Mouse (Mus musculus): Measurements from ENCODE around the gene Prr36. TPM values are rescaled to one million over a fixed set of nuclear protein-coding genes. Genes with fewer than 3 reads are reported as not detected.
"Not testable (repeated sequence)": the region's sequence is repeated elsewhere in the genome, so short reads cannot be mapped to it uniquely, and the experiment has no call there.

Gene Prr36
- 2.3 and 3.3 TPM in 2 replicates for polyA plus RNA-seq (2015; fragmentation: Nextera tagmentation; extraction: Ambion mirVana)

- Histone ChIP-seq H3K36me3 (no peaks in the 10 kb centered on the region), H3K27ac (no peak within 1 kb of the TSS), H3K27me3 (peaks cover 56% of the 10 kb centered on the region), H3K9ac (peak within 1 kb of the TSS; percentile 63), H3K4me2 (peak within 1 kb of the TSS; percentile 85), H3K9me3 (no peaks in the 10 kb centered on the region), H3K4me1 (peaks cover 34% of the 10 kb centered on the region), H3K4me3 (peak within 1 kb of the TSS; percentile 48)
- 2% methylated on average over 44 of the region's 44 CpGs for WGBS
- no peak for ATAC-seq (ENCODE audit: insufficient number of reproducible peaks, insufficient read depth, low FRiP score, low TSS enrichment, low read depth)
Observed at GRCm38 (mm10) chr8:4216791-4217621, at the start of gene Prr36. TSS of gene Prr36 (minus strand) at chr8:4217459.

- no peak overlapping the region for H3K27ac ChIP-seq
- no peak overlapping the region for H3K9ac ChIP-seq
- ATAC-seq (ENCODE audit: insufficient number of reproducible peaks, insufficient read depth, low FRiP score, low TSS enrichment, low read depth), result no peak
- H3K36me3 ChIP-seq, result peaks cover 99% of the 10 kb centered on the region
- no peak overlapping the region for H3K4me2 ChIP-seq
- H3K4me3 ChIP-seq, result no peak overlapping the region
- WGBS, result 89% methylated on average over 15 of the region's 15 CpGs
- no peaks in the 10 kb centered on the region for H3K27me3 ChIP-seq
- H3K4me1 ChIP-seq, result no peaks in the 10 kb centered on the region
- no peaks in the 10 kb centered on the region for H3K9me3 ChIP-seq
Observed at GRCm38 (mm10) chr8:4265160-4265914, 48.1 kb upstream of the Prr36 start.

GRCm38 (mm10) chr8:4263105-4263791, 46.0 kb upstream of the Prr36 start:
- Histone ChIP-seq H3K9me3 (no peaks in the 10 kb centered on the region), H3K36me3 (peaks cover 85% of the 10 kb centered on the region), H3K4me2 (no peak overlapping the region)

GRCm38 (mm10) chr8:4259805-4260170, 42.5 kb upstream of the Prr36 start:
- ATAC-seq (ENCODE audit: insufficient number of reproducible peaks, insufficient read depth, low FRiP score, low TSS enrichment, low read depth), result no peak
- H3K4me1 ChIP-seq, result peaks cover 26% of the 10 kb centered on the region
- H3K4me3 ChIP-seq, result peak overlapping the region; percentile 84; the same call in 1 of the 2 replicates
- 83% methylated on average over 4 of the region's 4 CpGs for WGBS
- H3K36me3 ChIP-seq, result peaks cover 77% of the 10 kb centered on the region
- peak overlapping the region; percentile 91 for H3K9ac ChIP-seq
- H3K27ac ChIP-seq, result peak overlapping the region; percentile 85
- peak overlapping the region; percentile 66; the same call in 1 of the 2 replicates for H3K4me2 ChIP-seq
- H3K27me3 ChIP-seq, result no peaks in the 10 kb centered on the region
- no peaks in the 10 kb centered on the region for H3K9me3 ChIP-seq

More at GRCm38 (mm10) chr8:4263105-4263791, 46.0 kb upstream of the Prr36 start:
- Histone ChIP-seq H3K4me1 (peaks cover 8% of the 10 kb centered on the region), H3K9ac (no peak overlapping the region), H3K4me3 (no peak overlapping the region), H3K27me3 (no peaks in the 10 kb centered on the region), H3K27ac (no peak overlapping the region)
- 83% methylated on average over 8 of the region's 8 CpGs for WGBS
- no peak for ATAC-seq (ENCODE audit: insufficient number of reproducible peaks, insufficient read depth, low FRiP score, low TSS enrichment, low read depth)

GRCm38 (mm10) chr8:4259125-4259804, 42.0 kb upstream of the Prr36 start, which contains the start of gene Ctxn1:
TSS of gene Ctxn1 (minus strand) at chr8:4259274.
- Histone ChIP-seq H3K27me3 (no peaks in the 10 kb centered on the region), H3K27ac (peak within 1 kb of the TSS; percentile 85), H3K4me2 (peak within 1 kb of the TSS; percentile 66), H3K9ac (peak within 1 kb of the TSS; percentile 91), H3K36me3 (peaks cover 77% of the 10 kb centered on the region), H3K4me1 (peaks cover 29% of the 10 kb centered on the region), H3K9me3 (no peaks in the 10 kb centered on the region), H3K4me3 (peak within 1 kb of the TSS; percentile 84)
- 3% methylated on average over 32 of the region's 33 CpGs for WGBS
- ATAC-seq (ENCODE audit: insufficient number of reproducible peaks, insufficient read depth, low FRiP score, low TSS enrichment, low read depth), result peak; percentile 92

GRCm38 (mm10) chr8:4258678-4259077, 41.4 kb upstream of the Prr36 start:
- ATAC-seq (ENCODE audit: insufficient number of reproducible peaks, insufficient read depth, low FRiP score, low TSS enrichment, low read depth), result peak; percentile 48
- peaks cover 72% of the 10 kb centered on the region for H3K36me3 ChIP-seq
- H3K9me3 ChIP-seq, result no peaks in the 10 kb centered on the region
- H3K4me2 ChIP-seq, result peak overlapping the region; percentile 66
- no peaks in the 10 kb centered on the region for H3K27me3 ChIP-seq
- peak overlapping the region; percentile 85 for H3K27ac ChIP-seq
- WGBS, result under 1% methylated on average over 32 of the region's 32 CpGs
- peaks cover 35% of the 10 kb centered on the region for H3K4me1 ChIP-seq
- peak overlapping the region; percentile 91 for H3K9ac ChIP-seq
- H3K4me3 ChIP-seq, result peak overlapping the region; percentile 84

GRCm38 (mm10) chr8:4258233-4258632, 41.0 kb upstream of the Prr36 start:
- Histone ChIP-seq H3K4me3 (peak overlapping the region; percentile 84), H3K27ac (peak overlapping the region; percentile 85), H3K36me3 (peaks cover 68% of the 10 kb centered on the region), H3K9me3 (no peaks in the 10 kb centered on the region), H3K4me2 (peak overlapping the region; percentile 66), H3K9ac (peak overlapping the region; percentile 91), H3K4me1 (peaks cover 37% of the 10 kb centered on the region), H3K27me3 (no peaks in the 10 kb centered on the region)
- WGBS, result 2% methylated on average over 35 of the region's 35 CpGs
- ATAC-seq (ENCODE audit: insufficient number of reproducible peaks, insufficient read depth, low FRiP score, low TSS enrichment, low read depth), result peak; percentile 37

GRCm38 (mm10) chr8:4257350-4257749, 40.1 kb upstream of the Prr36 start:
- H3K36me3 ChIP-seq, result peaks cover 59% of the 10 kb centered on the region
- H3K9me3 ChIP-seq, result no peaks in the 10 kb centered on the region
- H3K27me3 ChIP-seq, result no peaks in the 10 kb centered on the region
- peak overlapping the region; percentile 66 for H3K4me2 ChIP-seq
- H3K4me3 ChIP-seq, result peak overlapping the region; percentile 84; the same call in 1 of the 2 replicates
- H3K4me1 ChIP-seq, result peaks cover 41% of the 10 kb centered on the region
- H3K9ac ChIP-seq, result peak overlapping the region; percentile 91
- H3K27ac ChIP-seq, result no peak overlapping the region; the same call in 1 of the 2 replicates
- ATAC-seq (ENCODE audit: insufficient number of reproducible peaks, insufficient read depth, low FRiP score, low TSS enrichment, low read depth), result no peak
- WGBS, result 56% methylated on average over 4 of the region's 4 CpGs

GRCm38 (mm10) chr8:4256911-4257310, 39.7 kb upstream of the Prr36 start:
- Histone ChIP-seq H3K4me2 (peak overlapping the region; percentile 66), H3K36me3 (peaks cover 55% of the 10 kb centered on the region), H3K4me3 (peak overlapping the region; percentile 84; the same call in 1 of the 2 replicates), H3K4me1 (peaks cover 43% of the 10 kb centered on the region), H3K9me3 (no peaks in the 10 kb centered on the region), H3K27me3 (no peaks in the 10 kb centered on the region), H3K9ac (peak overlapping the region; percentile 91), H3K27ac (no peak overlapping the region; the same call in 1 of the 2 replicates)
- WGBS, result 50% methylated on average over 4 of the region's 4 CpGs
- no peak for ATAC-seq (ENCODE audit: insufficient number of reproducible peaks, insufficient read depth, low FRiP score, low TSS enrichment, low read depth)

- not testable (repeated sequence) for H3K9me3 ChIP-seq; H3K9ac ChIP-seq; ATAC-seq (ENCODE audit: insufficient number of reproducible peaks, insufficient read depth, low FRiP score, low TSS enrichment, low read depth); H3K4me3 ChIP-seq; H3K27me3 ChIP-seq; H3K27ac ChIP-seq; H3K4me2 ChIP-seq
- Histone ChIP-seq H3K36me3 (peaks cover 41% of the 10 kb centered on the region), H3K4me1 (peaks cover 47% of the 10 kb centered on the region)
- 80% methylated on average over 7 of the region's 7 CpGs for WGBS
Observed at GRCm38 (mm10) chr8:4255471-4255870, 38.2 kb upstream of the Prr36 start.

Measured in embryonic facial prominence, embryonic 13.5 days (tissue).